Mouse (Mus musculus): Measurements from ENCODE around the gene Map2k7.

DNA sequence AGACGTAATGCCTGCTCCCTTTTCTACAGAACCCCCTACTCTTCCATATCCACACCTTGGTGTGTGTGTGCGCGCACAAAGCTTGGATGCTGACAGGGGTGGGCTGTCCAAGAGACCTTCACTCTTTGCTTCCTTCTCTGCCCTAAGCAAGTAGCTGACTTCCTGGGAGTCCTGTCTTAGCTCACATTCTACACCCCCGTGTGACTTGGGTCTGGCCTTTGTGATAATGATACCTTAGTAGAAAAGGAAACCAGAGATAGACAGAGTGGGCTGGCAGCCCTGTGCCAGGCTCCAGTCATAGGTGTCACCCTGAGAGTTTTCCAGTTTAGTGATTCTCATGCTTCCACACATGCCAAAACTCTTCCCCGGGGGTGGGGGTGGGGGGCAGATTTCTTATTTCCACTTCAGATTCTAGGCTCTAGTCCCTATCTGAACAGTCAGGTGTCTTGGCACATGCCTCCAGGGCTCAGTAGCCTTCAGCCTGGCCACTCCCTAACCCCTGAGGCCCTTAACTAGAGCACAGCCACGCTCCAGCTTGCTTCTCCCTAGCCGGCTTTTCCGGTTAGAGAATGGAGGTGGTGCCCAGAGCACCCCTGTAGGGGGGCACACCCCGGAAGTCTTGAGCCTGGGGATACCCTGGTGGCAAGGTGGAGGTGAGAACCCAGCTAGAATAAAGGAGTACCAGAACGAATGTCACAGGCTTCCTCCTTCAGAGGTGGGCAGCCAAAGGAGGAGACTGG is 7.8 kb upstream of the Map2k7 start:
- no peak for TF ChIP-seq CTCF (IDR thresholded peaks at IDR 0.05; ENCODE audit: extremely low read depth, insufficient read length, insufficient replicate concordance, low read depth, low read length)
- TF ChIP-seq POLR2A (IDR thresholded peaks at IDR 0.05; ENCODE audit: low read depth, low read length) = no peak
